Mouse (Mus musculus): ENCODE results near the gene Gcsam.

- TF ChIP-seq FLI1 (IDR thresholded peaks at IDR 0.05; ENCODE audit: low read length) (no peak), GATA1 (IDR thresholded peaks at IDR 0.05; ENCODE audit: borderline replicate concordance, low read length) (no peak)
These were observed 20.3 kb downstream of the Gcsam start for GRCm38 (mm10) chr16:45630347-45630960.
